Mouse (Mus musculus): ENCODE results near the gene Mef2b. TPM values are rescaled to one million over a fixed set of nuclear protein-coding genes. Genes with fewer than 3 reads are reported as not detected.

Mef2b gene
- total and polyA plus RNA-seq, 3 experiments = 60.1 to 232 (median 168) TPM

DNA sequence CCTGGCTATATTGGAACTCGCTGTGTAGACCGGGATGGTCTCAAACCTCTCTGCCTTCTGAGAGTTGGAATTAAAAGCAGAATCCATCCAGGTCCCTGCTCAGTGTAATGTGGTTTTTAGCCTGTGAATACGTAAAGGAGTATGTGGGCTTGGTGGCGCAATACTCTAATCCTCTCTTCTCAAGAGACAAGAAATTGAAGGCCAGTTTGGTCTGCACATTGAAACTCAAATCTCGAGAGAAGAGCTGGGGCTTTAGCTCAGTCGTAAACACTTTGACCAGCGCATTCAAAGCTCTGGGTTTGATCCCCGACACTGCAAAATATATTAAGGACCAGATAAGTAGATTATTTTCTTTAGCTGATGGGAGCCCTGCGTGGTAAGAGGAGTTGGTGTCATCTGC is 470 bp downstream of the Mef2b start:
- Histone ChIP-seq H3K79me2 (replicated peaks; ENCODE audit: control insufficient read depth, extremely low read depth, insufficient read depth, poor library complexity, severe bottlenecking) (peaks cover 28% of the 10 kb centered on the region), H3K27ac (ENCODE audit: insufficient read depth, low read depth) (peak overlapping the region; percentile 85), H3K9ac (ENCODE audit: insufficient read depth, low read depth) (peak overlapping the region; percentile 91), H3K4me1 (ENCODE audit: control insufficient read depth in 1 of 2, insufficient read depth in 2 of 2) (peaks cover 20 to 56% of the 10 kb centered on the region in 2 experiments), H3K9me3 (replicated peaks; ENCODE audit: low read length) (no peaks in the 10 kb centered on the region), H3K4me2 (ENCODE audit: insufficient read depth, low read depth, poor library complexity, severe bottlenecking) (peak overlapping the region; percentile 91), H3K4me3 (replicated peaks in 1 of 3; ENCODE audit: low read depth in 2 of 3, low read length in 2 of 3, poor library complexity in 1 of 3) (peak overlapping the region; percentile 79 to 92 (median 86)), H3K36me3 (replicated peaks in 1 of 2; ENCODE audit: control insufficient read depth in 1 of 2, insufficient read depth in 1 of 2, low read length in 1 of 2) (peaks cover 49 to 53% of the 10 kb centered on the region in 2 experiments), H3K27me3 (replicated peaks) (no peaks in the 10 kb centered on the region)
- in situ Hi-C loops (cut with MboI; ENCODE audit: low pct_ligation_motif_present, low pct_unique_long_range_greater_than_20kb, low sequenced_read_pairs) (no loop called here), dilution Hi-C loops (cut with MboI; ENCODE audit: extremely low pct_ligation_motif_present, extremely low pct_unique_long_range_greater_than_20kb, low sequenced_read_pairs) (no loop called here)
- DNase-seq (ENCODE audit: extremely low read depth) = no peak
- TF ChIP-seq CHD2 (IDR thresholded peaks at IDR 0.05; ENCODE audit: low read length) (peak; percentile 79), ZNF384 (IDR thresholded peaks at IDR 0.05; ENCODE audit: low read depth, low read length) (no peak), CHD1 (IDR thresholded peaks at IDR 0.05; ENCODE audit: low read depth, low read length) (peak; percentile 47; the same call in 1 of the 2 replicates), MEF2A (IDR thresholded peaks at IDR 0.05; ENCODE audit: borderline replicate concordance, low read depth, low read length) (no peak)

GRCm38 (mm10) chr8:70147678-70148607 is 8.4 kb downstream of the Mef2b start:
- TF ChIP-seq ELF1 (IDR thresholded peaks at IDR 0.05; ENCODE audit: low read depth, low read length) (peak; percentile 42; the same call in 1 of the 2 replicates), MEF2A (IDR thresholded peaks at IDR 0.05; ENCODE audit: borderline replicate concordance, low read depth, low read length) (peak; percentile 65; the same call in 1 of the 2 replicates), TBP (conservative IDR thresholded peaks at IDR 0.05; ENCODE audit: low read depth, low read length) (0 out of 2 replicates have a peak, but pooled peaks have one; percentile 36), ZMIZ1 (IDR thresholded peaks at IDR 0.05; ENCODE audit: low read depth, low read length) (peak; percentile 86), USF1 (IDR thresholded peaks at IDR 0.05; ENCODE audit: low read depth, low read length) (no peak), POLR2AphosphoS2 (IDR thresholded peaks at IDR 0.05; ENCODE audit: low read depth, low read length) (peak; percentile 91), SIN3A (IDR thresholded peaks at IDR 0.05; ENCODE audit: low read length) (peak; percentile 60; the same call in 1 of the 2 replicates), MAZ (IDR thresholded peaks at IDR 0.05; ENCODE audit: low read depth, low read length) (no peak), EP300 (IDR thresholded peaks at IDR 0.05; ENCODE audit: low read length) (no peak), NELFE (IDR thresholded peaks at IDR 0.05; ENCODE audit: low read depth, low read length) (peak; percentile 49; the same call in 1 of the 2 replicates), JUN (IDR thresholded peaks at IDR 0.05; ENCODE audit: insufficient read depth, low read depth, low read length) (0 out of 2 replicates have a peak, but pooled peaks have one; percentile 1), CHD1 (IDR thresholded peaks at IDR 0.05; ENCODE audit: low read depth, low read length) (0 out of 2 replicates have a peak, but pooled peaks have one; percentile 1), TCF12 (IDR thresholded peaks at IDR 0.05; ENCODE audit: low read depth, low read length) (peak; percentile 82; the same call in 1 of the 2 replicates), ETS1 (conservative IDR thresholded peaks at IDR 0.05; ENCODE audit: low read depth, low read length) (peak; percentile 60), POLR2A (IDR thresholded peaks at IDR 0.05; ENCODE audit: low read depth, low read length) (peak; percentile 62), IRF4 (IDR thresholded peaks at IDR 0.05; ENCODE audit: low read depth, low read length) (peak; percentile 68; the same call in 1 of the 2 replicates), MAX (IDR thresholded peaks at IDR 0.05; ENCODE audit: low read length) (no peak), NRF1 (IDR thresholded peaks at IDR 0.05; ENCODE audit: low read depth, low read length) (0 out of 2 replicates have a peak, but pooled peaks have one; percentile 1), SMC3 (IDR thresholded peaks at IDR 0.05; ENCODE audit: low read depth, low read length) (0 out of 2 replicates have a peak, but pooled peaks have one; percentile 6), CHD2 (IDR thresholded peaks at IDR 0.05; ENCODE audit: low read length) (0 out of 2 replicates have a peak, but pooled peaks have one; percentile 45)
- Histone ChIP-seq H3K4me2 (ENCODE audit: insufficient read depth, low read depth, poor library complexity, severe bottlenecking) (no peak overlapping the region), H3K27ac (ENCODE audit: insufficient read depth, low read depth) (peak overlapping the region; percentile 99), H3K4me1 (ENCODE audit: control insufficient read depth in 1 of 2, insufficient read depth in 2 of 2) (peaks cover 60 to 91% of the 10 kb centered on the region in 2 experiments), H3K4me3 (replicated peaks in 1 of 3; ENCODE audit: low read depth in 2 of 3, low read length in 2 of 3, poor library complexity in 1 of 3) (no peak overlapping the region), H3K79me2 (replicated peaks; ENCODE audit: control insufficient read depth, extremely low read depth, insufficient read depth, poor library complexity, severe bottlenecking) (peaks cover 4% of the 10 kb centered on the region), H3K27me3 (replicated peaks) (no peaks in the 10 kb centered on the region), H3K36me3 (replicated peaks in 1 of 2; ENCODE audit: control insufficient read depth in 1 of 2, insufficient read depth in 1 of 2, low read length in 1 of 2) (peaks cover 26 to 43% of the 10 kb centered on the region in 2 experiments), H3K9ac (ENCODE audit: insufficient read depth, low read depth) (no peak overlapping the region), H3K9me3 (replicated peaks; ENCODE audit: low read length) (peaks cover 5% of the 10 kb centered on the region)
- dilution Hi-C loops (cut with MboI; ENCODE audit: extremely low pct_ligation_motif_present, extremely low pct_unique_long_range_greater_than_20kb, low sequenced_read_pairs) = no loop called here
- DNase-seq (ENCODE audit: extremely low read depth) = peak; percentile 74
- in situ Hi-C loops (cut with MboI; ENCODE audit: low pct_ligation_motif_present, low pct_unique_long_range_greater_than_20kb, low sequenced_read_pairs) = no loop called here
